Mouse (Mus musculus) lung, postnatal 10 days (tissue): ENCODE measurements at regions not wholly inside any gene's neighbourhood (a gene's known extent, or its start where the extent isn't known, plus 50 kb on each side); places are given as distances from the start of the nearest gene placed in this dataset.

Source experiments
- DNase-seq: peaks from one replicate; pipeline ENCODE4 v3.0.0; 2021

- DNase-seq, result no peak
Observed at GRCm38 (mm10) chr4:100616161-100616915, 137.7 kb downstream of the Ube2u start.

DNA sequence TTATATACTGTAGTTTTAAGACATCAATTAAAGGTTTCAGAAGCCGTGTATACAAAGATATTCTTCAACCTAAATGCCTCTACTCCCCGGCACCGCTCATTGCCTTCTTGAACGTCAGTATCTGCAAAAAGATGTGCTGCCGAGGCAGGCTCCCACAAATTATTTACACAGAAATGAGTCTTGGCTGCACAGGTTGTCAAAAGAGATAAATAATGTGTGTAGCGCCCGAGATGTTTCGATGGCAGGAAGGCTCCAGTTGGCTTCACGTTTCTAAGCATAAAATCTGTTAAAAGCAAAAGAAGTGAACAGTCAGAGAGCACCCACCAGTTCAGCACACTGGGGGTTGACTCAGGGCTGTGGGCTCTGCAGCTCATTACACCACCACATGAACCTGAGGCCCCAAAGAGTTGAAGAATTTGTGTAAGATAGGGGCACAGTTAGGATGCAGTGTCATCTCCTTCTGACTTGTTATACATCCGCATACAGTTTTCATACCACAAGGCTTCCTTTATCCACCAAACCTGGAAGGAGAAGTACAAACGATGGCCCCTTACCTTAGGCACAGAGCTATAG, 138.4 kb downstream of the Ube2u start:
- no peak for DNase-seq

DNA sequence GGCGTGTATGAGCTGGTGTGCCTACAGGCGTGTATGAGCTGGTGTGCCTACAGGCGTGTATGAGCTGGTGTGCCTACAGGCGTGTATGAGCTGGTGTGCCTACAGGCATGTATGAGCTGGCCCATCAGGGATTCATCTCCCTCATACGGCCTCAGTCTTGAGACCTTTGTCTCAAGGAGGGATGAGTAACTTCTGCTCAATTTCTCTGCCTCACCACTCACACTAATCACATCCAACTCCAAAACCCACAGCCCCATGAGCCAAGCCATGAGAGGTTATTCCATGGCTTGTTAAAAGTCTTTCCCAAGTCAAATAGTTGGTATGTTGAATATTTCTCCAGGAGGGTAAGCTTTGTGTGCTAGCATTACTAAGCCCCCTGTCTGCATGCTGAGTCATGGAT, 146.0 kb downstream of the Ube2u start:
- no peak for DNase-seq

- no peak for DNase-seq
Observed at GRCm38 (mm10) chr4:100626551-100626950, 147.9 kb downstream of the Ube2u start.

DNA sequence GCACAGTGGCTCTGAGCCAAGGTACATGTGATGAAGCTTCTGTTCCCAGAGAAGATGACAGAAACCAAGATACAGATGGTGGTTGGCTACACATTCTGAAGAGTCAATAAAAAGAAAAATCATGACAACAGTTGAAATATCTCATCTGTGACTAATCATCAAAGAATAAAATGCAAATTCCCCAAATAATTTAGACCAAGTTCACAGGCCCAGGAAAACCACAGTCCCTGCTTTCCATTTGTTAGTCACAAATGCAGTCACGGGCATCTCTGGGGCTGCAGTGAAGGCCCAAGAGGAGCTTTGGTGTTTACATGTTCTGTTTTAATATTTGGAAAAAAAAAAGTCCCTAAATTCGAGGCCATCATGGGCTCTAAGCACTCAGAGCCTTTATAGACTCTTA, 142.1 kb upstream of the Cachd1 start:
- DNase-seq, result no peak

DNA sequence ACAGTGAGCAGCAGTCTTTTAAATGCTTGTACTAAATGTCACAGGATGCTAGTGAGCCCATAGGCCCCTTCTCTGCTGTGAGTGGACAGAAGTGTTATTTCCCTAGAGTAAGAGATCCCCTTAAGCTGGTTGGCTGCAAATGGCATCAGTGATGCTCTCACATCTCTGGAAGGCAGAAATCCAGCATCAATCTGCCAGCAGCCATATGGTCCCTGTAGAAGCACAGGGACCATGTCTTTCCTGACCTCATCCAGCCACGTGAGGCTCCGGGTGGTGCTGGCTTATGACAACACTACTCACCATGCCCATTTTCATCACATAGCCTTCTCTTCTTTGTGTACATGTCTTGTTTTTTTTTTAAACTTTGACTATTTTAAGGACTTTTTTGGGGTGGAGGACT, 138.9 kb upstream of the Cachd1 start:
- no peak for DNase-seq

DNA sequence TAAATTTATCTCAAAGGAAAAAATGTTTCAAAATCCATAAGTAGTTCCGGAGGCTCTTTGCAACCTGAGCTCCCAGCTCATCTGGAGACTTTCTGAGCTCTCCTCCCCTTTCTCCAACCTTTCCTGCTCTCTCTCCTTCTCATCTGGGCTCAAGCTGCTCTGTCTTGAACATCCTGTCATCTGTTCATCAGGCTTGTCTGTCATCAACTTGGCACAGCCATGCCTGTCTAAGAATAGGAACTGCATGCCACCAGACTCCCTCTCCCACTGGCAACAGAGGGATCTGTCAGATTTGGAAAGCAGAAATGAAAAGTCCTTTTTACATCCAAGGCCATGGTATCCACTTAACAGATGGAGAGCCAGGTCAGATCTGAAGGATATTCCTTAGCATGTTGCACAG, 115.3 kb upstream of the Cachd1 start:
- DNase-seq, result peak; percentile 4

- DNase-seq, result no peak
Observed at GRCm38 (mm10) chr4:100664619-100665264, 111.7 kb upstream of the Cachd1 start.

GRCm38 (mm10) chr4:100670553-100670952, 105.9 kb upstream of the Cachd1 start:
- DNase-seq, result no peak

DNA sequence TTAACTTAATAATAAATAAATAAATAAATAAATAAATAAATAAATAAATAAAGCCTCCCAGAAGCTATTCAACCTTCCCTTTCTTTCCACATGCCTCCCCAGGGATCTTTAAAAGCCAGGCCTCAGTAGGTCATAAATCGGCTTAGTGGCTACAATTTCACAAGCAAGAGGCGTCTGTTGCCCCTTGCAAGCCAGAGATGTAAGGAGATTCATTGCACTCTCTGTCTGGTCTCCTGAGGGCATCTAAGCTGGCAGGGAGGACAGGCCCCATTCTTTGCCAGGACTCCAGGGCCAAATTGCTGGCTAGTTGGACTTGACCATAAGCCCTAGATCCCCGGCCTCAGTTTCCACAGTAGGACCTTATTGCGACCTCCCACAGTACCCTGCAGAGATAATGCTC, 101.6 kb upstream of the Cachd1 start:
- DNase-seq, result no peak

GRCm38 (mm10) chr4:100683757-100684156, 92.7 kb upstream of the Cachd1 start:
- no peak for DNase-seq

DNA sequence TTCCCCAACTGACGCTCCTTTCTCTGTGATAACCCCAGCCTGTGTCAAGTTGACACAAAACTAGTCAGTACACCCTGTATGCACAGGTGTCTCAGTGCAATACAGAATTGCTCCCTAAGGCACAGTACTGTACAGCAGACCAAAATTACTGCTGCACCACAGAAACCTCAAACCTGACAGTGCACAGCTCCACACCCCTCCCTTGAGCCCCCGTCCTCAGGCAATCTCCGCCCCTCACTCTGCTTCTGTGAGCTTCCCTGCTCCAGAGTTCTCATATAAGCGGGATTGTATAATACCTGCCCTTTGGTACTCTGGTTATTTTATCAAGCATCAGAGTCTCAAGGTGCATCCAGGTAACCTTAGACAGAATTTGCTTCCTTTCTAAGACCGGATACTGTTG, 76.5 kb upstream of the Cachd1 start:
- DNase-seq, result no peak

GRCm38 (mm10) chr4:100700418-100700817, 76.1 kb upstream of the Cachd1 start:
- no peak for DNase-seq

- DNase-seq, result no peak
Observed at GRCm38 (mm10) chr4:100705960-100706359, 70.5 kb upstream of the Cachd1 start.

- DNase-seq, result peak; percentile 50
Observed at GRCm38 (mm10) chr4:100707125-100707524, 69.3 kb upstream of the Cachd1 start.

DNA sequence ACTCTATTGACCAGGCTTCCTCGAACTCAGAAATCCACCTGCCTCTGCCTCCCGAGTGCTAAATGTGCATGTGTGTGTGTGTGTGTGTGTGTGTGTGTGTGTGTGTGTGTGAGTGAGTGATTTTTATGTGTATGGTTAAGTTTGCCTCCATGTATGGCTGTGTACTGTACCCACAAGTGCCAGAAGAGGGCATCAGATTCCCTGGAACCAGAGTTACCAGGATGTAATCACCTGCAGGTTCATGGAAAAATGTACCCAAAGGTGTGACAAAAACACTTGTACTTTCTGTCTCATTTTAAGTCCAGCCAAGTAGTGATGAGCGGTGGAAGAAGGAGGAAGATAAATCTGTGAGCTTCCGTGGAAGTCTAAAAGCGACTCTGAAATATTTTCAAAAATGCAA, 68.2 kb upstream of the Cachd1 start:
- DNase-seq, result no peak

DNA sequence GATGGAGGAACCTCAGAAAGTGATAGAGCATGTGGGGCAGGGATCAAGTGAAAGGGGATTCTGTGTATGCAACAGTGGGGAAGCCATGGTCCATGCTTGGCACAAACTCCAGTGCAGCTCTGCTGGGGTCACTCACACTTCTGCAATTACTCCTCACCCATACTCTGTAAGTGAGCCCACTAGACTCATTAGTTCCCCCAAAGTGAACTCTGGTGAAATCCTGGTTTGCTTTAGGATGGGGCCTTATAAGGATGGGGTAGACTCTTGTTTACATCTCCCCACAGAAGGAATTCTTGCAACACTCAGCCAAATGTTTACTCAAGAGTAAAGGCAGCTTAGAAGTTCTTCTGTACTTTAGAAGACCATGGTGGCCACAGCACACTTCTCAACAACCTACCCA, 62.2 kb upstream of the Cachd1 start:
- DNase-seq, result no peak

GRCm38 (mm10) chr4:100717601-100718000, 58.9 kb upstream of the Cachd1 start:
- no peak for DNase-seq

- peak; percentile 59 for DNase-seq
Observed at GRCm38 (mm10) chr4:100722532-100722931, 53.9 kb upstream of the Cachd1 start.

DNA sequence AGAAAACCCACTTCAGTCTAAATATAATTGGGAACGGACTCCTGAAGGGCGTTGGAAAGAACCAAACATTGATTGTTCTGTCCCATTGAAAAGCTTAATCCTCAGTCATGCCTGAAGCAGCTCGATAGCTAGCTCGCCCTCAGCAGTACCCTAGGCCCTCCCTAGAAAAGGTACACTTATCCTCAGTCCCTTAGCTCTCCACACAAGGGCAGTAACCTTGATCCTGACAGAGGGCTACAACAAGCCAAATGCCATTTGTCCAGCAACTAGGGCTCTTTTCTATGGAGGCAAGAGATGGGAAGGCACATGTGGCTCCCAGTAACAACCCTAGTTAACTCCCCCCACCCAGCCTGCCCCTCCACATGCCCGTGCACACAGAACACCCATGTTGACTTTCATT, 53.4 kb upstream of the Cachd1 start:
- no peak for DNase-seq

DNA sequence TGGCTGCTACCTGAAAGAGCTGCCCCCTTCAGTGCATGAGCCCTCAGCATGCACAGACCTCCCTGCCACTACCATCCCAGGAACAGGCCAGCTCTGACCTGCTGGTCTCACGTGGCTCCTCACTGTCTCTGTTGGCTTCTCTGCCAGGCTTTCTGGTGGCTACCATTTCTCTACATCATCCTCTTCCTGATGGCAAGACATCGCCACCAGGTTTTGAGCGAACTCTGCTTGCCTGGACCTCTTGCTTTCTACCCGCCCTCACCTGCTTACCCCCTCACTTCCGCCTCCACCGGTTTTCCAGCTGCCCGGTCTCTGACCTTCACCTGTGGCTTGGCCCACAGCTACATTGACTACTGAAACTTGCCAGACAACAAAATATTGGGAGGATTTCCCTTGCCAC, 50.7 kb upstream of the Cachd1 start:
- DNase-seq, result no peak

DNA sequence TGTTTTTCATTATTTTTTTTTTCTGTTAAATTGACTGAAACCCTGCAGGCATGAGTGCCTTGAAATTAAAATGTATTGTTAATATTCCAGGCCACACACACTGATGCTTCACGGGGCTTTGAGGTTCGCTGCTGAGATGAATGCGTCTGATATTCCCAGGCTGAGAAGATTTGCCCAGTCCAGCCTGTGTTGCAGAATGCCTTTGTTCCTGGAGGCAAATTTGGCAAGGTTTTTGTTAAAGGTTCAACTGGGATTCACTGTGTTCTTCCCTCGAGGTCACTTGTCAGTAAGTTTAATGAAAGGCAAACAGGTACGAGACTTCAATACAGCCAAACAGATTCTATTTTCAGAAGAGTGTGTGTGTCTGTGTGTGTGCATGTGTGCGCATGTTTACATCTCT, 50.0 kb upstream of the Cachd1 start:
- DNase-seq, result no peak
